Mouse (Mus musculus): ENCODE results near the gene Col5a2. TPM values are rescaled to one million over a fixed set of nuclear protein-coding genes. Genes with fewer than 3 reads are reported as not detected.

Col5a2 gene
- total and polyA plus RNA-seq, 3 experiments, result 0.07 to 0.46 TPM; not detected in 1

GRCm38 (mm10) chr1:45431922-45432321 lies 71.2 kb downstream of the Col5a2 start:
- no peak overlapping the region for H3K9ac ChIP-seq (ENCODE audit: control insufficient read depth, low read depth, low read length, poor library complexity, severe bottlenecking)
- no peaks in the 10 kb centered on the region for H3K9me3 ChIP-seq (replicated peaks; ENCODE audit: insufficient read depth, low read length)
- H3K79me2 ChIP-seq (ENCODE audit: control insufficient read depth, insufficient read depth, low read length, poor library complexity), result no peaks in the 10 kb centered on the region
- H3K4me3 ChIP-seq (ENCODE audit: control insufficient read depth in 1 of 2, insufficient read depth in 1 of 2, low read depth in 2 of 2, low read length in 2 of 2), result no peak overlapping the region
- no peak overlapping the region for H3K27ac ChIP-seq (ENCODE audit: control insufficient read depth, low read depth, low read length)
- peak; percentile 71 for DNase-seq (ENCODE audit: low read depth, low spot score)
- H3K27me3 ChIP-seq (ENCODE audit: control insufficient read depth in 1 of 2, insufficient read depth in 2 of 2, low read length in 2 of 2), result no peaks in the 10 kb centered on the region
- peaks cover 0 to 11% of the 10 kb centered on the region in 2 experiments; a peak in 2 of 4 replicates for H3K36me3 ChIP-seq (ENCODE audit: control insufficient read depth in 1 of 2, insufficient read depth in 2 of 2, low read length in 2 of 2)
- peaks cover 3 to 5% of the 10 kb centered on the region in 2 experiments for H3K4me1 ChIP-seq (ENCODE audit: control insufficient read depth in 1 of 2, insufficient read depth in 2 of 2, low read length in 2 of 2)
- peak; percentile 66 for TF ChIP-seq SMC3 (IDR thresholded peaks at IDR 0.05; ENCODE audit: low read depth, low read length)
- no peak for TF ChIP-seq ELF1 (IDR thresholded peaks at IDR 0.05; ENCODE audit: low read depth, low read length)
- no peak for TF ChIP-seq MAX (IDR thresholded peaks at IDR 0.05; ENCODE audit: low read length)
- TF ChIP-seq HCFC1 (IDR thresholded peaks at IDR 0.05; ENCODE audit: low read depth, low read length), result 0 out of 2 replicates have a peak, but pooled peaks have one; percentile 26
- TF ChIP-seq EP300 (IDR thresholded peaks at IDR 0.05; ENCODE audit: low read depth in 1 of 2, low read length in 2 of 2), result no peak
- TF ChIP-seq MAFK (IDR thresholded peaks at IDR 0.05; ENCODE audit: borderline replicate concordance, low read depth, low read length), result no peak
- TF ChIP-seq RAD21 (IDR thresholded peaks at IDR 0.05; ENCODE audit: low read depth, low read length), result peak; percentile 61
- no peak for TF ChIP-seq POLR2A (IDR thresholded peaks at IDR 0.05; ENCODE audit: control insufficient read depth in 1 of 2, insufficient read depth in 1 of 2, low read depth in 1 of 2, low read length in 2 of 2, poor library complexity in 1 of 2)
- no peak for TF ChIP-seq TBP (IDR thresholded peaks at IDR 0.05; ENCODE audit: low read depth, low read length)
- TF ChIP-seq KAT2A (conservative IDR thresholded peaks at IDR 0.05; ENCODE audit: low read depth, low read length), result no peak
- TF ChIP-seq MYB (IDR thresholded peaks at IDR 0.05; ENCODE audit: low read depth, low read length), result 0 out of 2 replicates have a peak, but pooled peaks have one; percentile 25
- no peak for TF ChIP-seq ZKSCAN1 (IDR thresholded peaks at IDR 0.05; ENCODE audit: low read depth, low read length)
- TF ChIP-seq NELFE (IDR thresholded peaks at IDR 0.05; ENCODE audit: low read depth, low read length), result no peak
- peak; percentile 26; the same call in 1 of the 2 replicates for TF ChIP-seq BHLHE40 (IDR thresholded peaks at IDR 0.05; ENCODE audit: borderline replicate concordance, low read depth, low read length)
- TF ChIP-seq SIN3A (IDR thresholded peaks at IDR 0.05; ENCODE audit: low read length), result no peak
- TF ChIP-seq RCOR1 (IDR thresholded peaks at IDR 0.05; ENCODE audit: low read depth, low read length), result no peak
- no peak for TF ChIP-seq TAL1 (IDR thresholded peaks at IDR 0.05; ENCODE audit: low read length)
- peak; percentile 53 for TF ChIP-seq ZC3H11A (IDR thresholded peaks at IDR 0.05; ENCODE audit: low read depth, low read length)
- TF ChIP-seq CHD2 (IDR thresholded peaks at IDR 0.05; ENCODE audit: low read length), result no peak
- no peak for TF ChIP-seq NRF1 (IDR thresholded peaks at IDR 0.05; ENCODE audit: insufficient read depth, low read depth, low read length, poor library complexity, severe bottlenecking)
- TF ChIP-seq UBTF (IDR thresholded peaks at IDR 0.05; ENCODE audit: borderline replicate concordance, insufficient read depth, low read depth, low read length), result no peak
- TF ChIP-seq JUND (IDR thresholded peaks at IDR 0.05; ENCODE audit: low read depth, low read length), result no peak
- no peak for TF ChIP-seq ETS1 (IDR thresholded peaks at IDR 0.05; ENCODE audit: low read depth, low read length)
- no peak for TF ChIP-seq ZMIZ1 (IDR thresholded peaks at IDR 0.05; ENCODE audit: low read depth, low read length)
- no peak for TF ChIP-seq ZNF384 (IDR thresholded peaks at IDR 0.05; ENCODE audit: low read depth, low read length)
- TF ChIP-seq TCF12 (IDR thresholded peaks at IDR 0.05; ENCODE audit: low read depth, low read length), result no peak
- TF ChIP-seq GATA1 (IDR thresholded peaks at IDR 0.05; ENCODE audit: low read depth, low read length), result no peak
- TF ChIP-seq USF2 (IDR thresholded peaks at IDR 0.05; ENCODE audit: borderline replicate concordance in 1 of 2, insufficient read depth in 1 of 2, low read depth in 1 of 2, low read length in 2 of 2), result no peak
- TF ChIP-seq MXI1 (IDR thresholded peaks at IDR 0.05; ENCODE audit: low read depth, low read length), result no peak
- TF ChIP-seq POLR2AphosphoS2 (IDR thresholded peaks at IDR 0.05; ENCODE audit: low read length), result no peak
- no peak for TF ChIP-seq USF1 (IDR thresholded peaks at IDR 0.05; ENCODE audit: low read depth, low read length)
- no peak for TF ChIP-seq POLR2AphosphoS5 (IDR thresholded peaks at IDR 0.05; ENCODE audit: borderline replicate concordance, low read depth, low read length)
- TF ChIP-seq CHD1 (IDR thresholded peaks at IDR 0.05; ENCODE audit: low read depth, low read length), result no peak
- TF ChIP-seq GABPA (IDR thresholded peaks at IDR 0.05; ENCODE audit: low read depth, low read length), result no peak
- TF ChIP-seq MEF2A (IDR thresholded peaks at IDR 0.05; ENCODE audit: extremely low read depth, insufficient replicate concordance, low read depth, low read length, poor library complexity, severe bottlenecking), result no peak
- TF ChIP-seq MYC (IDR thresholded peaks at IDR 0.05; ENCODE audit: low read depth, low read length), result peak; percentile 49; the same call in 1 of the 2 replicates
- TF ChIP-seq E2F4 (IDR thresholded peaks at IDR 0.05; ENCODE audit: borderline replicate concordance, low read depth, low read length), result no peak
- TF ChIP-seq MAZ (IDR thresholded peaks at IDR 0.05; ENCODE audit: low read depth, low read length), result no peak

Data from MEL (cell line).